Mouse (Mus musculus): ENCODE data around the gene Nup107.

The Nup107 gene

DNA sequence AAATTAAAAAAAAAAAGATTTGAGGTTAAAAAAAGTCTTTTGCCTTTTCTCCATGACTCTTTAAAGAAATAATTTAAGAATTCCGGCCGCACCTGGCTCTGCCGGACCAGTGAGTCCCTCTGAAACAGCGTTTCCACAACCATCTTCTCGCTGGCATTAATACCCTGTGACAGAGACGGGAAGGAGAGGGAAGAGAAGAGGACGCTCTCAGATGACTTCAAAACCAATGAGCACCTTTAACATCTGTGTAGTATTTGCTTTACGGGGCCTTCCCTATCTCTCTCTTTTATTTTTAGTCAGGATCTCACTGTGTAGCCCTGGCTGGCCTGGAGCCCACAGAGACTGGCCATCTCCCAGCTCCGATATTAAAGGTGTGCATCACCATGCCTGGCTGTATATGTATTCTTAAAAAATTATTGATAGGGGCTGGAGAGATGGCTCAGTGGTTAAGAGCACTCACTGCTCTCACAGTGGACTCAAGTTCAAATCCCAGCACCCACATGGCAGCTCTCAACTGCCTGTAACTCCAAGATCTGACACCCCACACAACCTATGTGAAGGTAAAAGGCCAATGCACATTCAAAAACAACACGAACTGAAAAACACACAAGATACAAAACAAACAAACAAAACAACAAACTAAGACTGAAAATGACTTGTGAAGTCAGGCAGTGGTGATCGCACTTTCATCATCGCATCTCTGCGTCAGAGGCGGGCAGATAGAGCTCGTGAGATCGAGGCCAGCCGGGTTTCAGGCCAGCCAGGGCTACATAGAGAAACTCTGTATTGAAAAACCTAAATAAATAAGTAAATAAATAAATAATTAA is 14.8 kb downstream of the Nup107 start:
- DNase-seq (ENCODE audit: low read depth): no peak

DNA sequence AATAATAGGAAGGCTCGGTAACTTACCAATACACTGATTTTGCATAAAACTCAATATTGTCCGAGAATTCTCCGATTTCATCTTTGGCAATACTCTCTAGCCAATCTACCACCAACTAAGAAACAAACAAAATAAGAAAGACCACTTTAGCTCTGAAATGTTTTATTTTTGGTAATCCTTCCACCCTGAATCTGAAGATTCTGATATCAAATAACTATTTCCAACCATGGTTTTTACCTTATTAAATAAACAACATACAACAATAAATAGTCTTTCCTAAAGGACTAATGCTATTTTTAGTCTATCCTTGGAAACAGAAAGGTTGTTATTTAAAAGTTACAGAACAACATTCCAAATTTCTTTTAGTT is 15.4 kb downstream of the Nup107 start:
- DNase-seq (ENCODE audit: low read depth): no peak

GRCm38 (mm10) chr10:117776281-117777102 is 16.0 kb downstream of the Nup107 start:
- no peak for DNase-seq (ENCODE audit: low read depth)

GRCm38 (mm10) chr10:117775401-117776144 is 16.9 kb downstream of the Nup107 start:
- DNase-seq (ENCODE audit: low read depth): no peak

DNA sequence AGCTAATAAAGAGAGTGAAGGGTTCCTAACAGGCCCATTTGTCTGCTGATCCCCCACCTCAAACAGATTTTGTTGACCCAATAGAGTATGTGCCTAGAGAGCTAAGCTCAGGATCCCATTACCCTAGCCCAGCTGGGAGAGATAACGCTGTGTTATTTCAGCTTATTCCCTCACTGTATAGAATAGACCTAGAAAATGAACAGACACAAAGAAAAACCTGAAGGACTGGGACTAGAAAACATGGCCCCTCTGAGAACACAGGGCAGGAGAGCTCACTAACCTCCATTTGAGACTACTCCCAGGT is 17.7 kb downstream of the Nup107 start:
- DNase-seq (ENCODE audit: low read depth): no peak

DNA sequence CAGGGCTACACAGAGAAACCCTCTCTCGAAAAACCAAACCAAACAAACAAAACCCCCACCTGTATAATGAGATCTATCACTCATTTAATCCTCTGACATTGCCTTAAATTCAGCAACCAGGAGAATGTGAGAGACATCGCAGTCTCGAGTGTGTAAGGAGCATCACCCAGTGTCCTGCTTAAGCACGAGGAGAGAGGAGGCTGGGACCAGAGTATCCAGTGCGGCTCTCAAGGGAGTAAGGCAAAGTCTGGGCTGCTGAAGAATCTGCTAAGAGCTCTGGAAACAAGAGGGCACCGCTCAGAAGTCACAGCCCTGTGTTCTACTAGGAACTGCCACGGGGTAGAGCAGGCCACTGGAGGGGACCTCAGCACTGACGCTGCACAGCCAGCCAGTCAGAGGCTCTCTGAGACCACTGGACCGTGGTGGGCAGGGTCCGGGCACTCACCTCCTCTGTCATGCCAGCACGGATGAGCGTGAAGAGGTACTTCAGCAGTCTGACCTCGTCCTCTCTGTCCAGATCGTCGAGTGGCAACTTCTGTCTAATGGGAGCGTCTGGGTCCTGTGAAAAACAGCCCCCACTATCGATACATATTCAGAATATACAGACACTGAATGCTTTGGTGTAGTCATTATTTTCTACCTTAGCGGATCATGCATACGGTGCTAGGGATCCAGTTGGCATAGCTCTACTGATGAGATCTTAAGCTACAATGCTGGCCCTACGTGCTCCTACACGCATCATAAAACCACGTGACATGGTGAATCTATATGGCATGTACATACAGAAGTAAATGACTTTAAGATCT is 18.3 kb downstream of the Nup107 start:
- no peak for DNase-seq (ENCODE audit: low read depth)

- DNase-seq (ENCODE audit: low read depth): no peak
These were observed 19.3 kb downstream of the Nup107 start for GRCm38 (mm10) chr10:117773106-117773720.

DNA sequence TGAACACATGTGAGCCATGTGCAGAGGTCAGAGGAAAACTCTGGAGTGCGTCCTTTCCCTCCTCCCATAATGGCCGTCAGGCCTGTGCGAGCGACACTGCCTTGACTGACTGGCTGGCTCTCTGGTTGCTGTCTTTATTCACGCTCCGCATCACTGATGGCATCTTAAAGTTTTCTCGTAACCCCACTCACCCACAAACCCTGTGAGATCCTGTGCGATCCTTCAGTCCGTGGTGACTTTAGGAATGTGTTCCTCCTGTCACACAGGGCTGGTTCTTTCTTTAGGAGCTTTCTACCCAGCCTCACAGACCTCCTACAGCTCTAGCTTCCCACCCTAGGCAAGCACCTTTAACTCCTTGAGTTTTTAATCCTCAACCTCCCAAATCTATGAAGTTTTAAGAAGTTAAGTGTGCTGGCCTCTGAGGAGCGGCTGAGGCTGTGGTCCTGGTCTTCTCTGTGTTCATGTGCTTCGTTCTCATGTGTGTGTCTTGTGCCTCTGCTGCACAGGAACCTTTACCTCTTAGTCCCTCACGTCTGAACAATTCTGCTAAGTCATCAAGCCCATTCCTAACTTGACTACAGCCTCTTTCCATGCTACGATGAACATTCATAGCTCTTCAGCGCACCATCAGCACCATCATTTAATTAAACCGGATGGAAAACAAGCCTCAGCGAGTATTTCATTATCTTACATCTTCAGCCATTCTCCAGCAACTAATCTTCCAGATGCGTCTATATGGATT is 20.0 kb downstream of the Nup107 start:
- DNase-seq (ENCODE audit: low read depth): no peak

DNA sequence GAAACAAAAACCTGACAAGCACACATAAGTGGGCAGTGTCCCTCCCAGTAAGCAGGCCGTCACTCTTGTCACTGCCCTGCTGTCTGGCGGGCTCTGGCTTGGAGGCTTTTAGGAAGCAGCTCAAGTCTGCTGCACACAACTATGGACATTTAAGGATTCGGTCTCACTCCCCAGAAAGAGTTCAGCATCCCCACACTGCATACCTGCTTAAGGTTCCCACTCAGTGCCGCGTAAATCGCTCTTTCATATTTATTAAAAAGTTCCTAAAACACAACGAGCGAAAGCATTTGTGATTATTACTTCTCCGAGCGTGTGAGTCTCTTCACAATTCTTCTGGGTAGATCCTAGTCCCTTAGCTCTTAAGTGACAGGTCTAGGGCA is 21.4 kb downstream of the Nup107 start:
- no peak for DNase-seq (ENCODE audit: low read depth)

- DNase-seq (ENCODE audit: low read depth): no peak
These were observed 22.0 kb downstream of the Nup107 start for GRCm38 (mm10) chr10:117770286-117771130.

- DNase-seq (ENCODE audit: low read depth): no peak
These were observed 22.8 kb downstream of the Nup107 start for GRCm38 (mm10) chr10:117769541-117770285.

- no peak for DNase-seq (ENCODE audit: low read depth)
These were observed 24.4 kb downstream of the Nup107 start for GRCm38 (mm10) chr10:117768141-117768440.

- DNase-seq (ENCODE audit: low read depth): no peak
These were observed 25.0 kb downstream of the Nup107 start for GRCm38 (mm10) chr10:117767286-117768140.

DNA sequence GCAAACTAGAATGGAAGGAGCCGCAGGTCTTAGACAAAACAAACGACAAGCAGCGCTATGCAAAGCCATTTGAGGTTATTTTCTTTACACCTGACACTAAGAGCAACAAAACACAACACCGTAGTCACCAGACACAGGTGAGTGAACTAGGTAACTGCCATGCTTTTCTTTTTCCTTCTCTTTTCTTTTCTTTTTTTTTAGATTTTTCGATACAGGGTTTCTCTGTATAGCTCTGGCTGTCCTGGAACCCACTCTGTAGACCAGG is 25.7 kb downstream of the Nup107 start:
- DNase-seq (ENCODE audit: low read depth): no peak

DNA sequence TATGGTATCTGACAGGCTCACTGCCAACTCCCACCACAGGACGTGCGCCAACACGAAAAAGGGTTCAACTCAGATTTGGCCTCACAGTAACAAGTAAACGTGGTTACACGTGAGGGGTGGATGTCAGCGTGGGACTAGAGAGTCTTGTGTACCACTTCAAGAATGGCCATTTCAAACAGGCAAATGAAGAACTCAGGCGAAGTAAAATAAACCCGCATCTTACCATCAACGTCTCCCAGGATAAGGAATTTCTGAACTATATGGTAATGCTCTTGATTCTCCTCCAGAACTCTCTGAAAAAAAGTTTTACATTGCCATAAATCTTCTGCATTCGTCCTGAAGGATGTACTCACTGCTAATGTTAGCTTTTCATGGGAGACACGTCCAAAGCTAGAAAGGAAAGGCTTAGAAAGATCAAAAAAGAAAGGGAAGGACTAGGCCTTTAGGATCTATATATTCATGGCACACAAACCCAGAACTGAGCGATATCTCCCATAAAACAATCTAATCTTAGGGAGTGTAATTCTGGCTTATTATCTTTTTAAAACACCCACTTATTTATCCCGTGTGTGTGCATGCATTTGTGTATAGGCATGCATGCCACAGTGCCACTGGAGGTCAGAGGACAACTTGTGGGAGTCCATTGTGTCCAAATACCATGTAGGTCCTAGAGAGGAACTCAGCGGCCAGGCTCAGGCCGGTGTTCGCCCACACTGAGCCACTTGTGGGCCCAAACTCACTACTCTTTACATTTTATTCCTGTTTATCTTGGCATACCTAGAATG is 26.2 kb downstream of the Nup107 start:
- no peak for DNase-seq (ENCODE audit: low read depth)

DNA sequence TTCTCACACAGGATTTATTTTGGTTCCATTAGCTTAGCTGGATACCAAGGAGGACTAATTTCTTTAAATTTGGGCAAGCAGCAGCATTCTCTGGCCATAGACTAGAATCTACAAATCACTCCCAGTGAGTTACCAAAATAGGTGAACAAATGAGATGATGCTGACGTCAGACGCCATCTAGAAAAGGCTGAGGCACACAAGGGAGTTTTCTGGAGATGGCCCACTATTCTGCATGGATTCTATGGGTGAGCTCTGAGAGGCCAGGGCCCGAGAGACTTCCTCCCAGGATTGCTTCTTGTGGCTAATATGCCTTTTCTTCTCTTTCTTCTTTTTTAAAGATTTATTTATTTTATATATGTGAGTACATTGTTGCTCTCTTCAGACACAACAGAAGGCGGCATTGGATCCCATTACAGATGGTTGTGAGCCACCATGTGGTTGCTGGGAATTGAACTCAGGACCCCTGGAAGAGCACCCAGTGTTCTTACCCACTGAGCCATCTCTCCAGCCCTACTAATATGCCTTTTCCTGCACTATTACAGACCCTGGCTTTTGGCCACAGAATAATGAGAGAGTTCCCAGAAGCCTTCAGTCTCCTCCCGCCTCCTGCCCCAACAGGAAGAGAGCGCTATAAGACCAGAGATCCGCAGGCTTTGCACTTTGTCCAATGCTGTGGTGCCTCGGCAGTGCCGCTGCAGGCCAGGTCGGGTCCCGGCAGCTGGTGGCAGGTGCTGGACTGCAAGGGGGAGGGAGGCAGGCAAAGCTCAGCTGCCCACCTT is 27.2 kb downstream of the Nup107 start:
- DNase-seq (ENCODE audit: low read depth): no peak

GRCm38 (mm10) chr10:117764598-117764997 is 27.9 kb downstream of the Nup107 start:
- no peak for DNase-seq (ENCODE audit: low read depth)

Measured in naive thymus-derived CD4-positive, alpha-beta T cell, adult 2 months (primary cell).